Mouse (Mus musculus) telencephalon, adult 2 months (tissue): ENCODE data around the gene Hyal3.

ENCODE experiments used
- DNase-seq: peaks from one replicate; pipeline ENCODE4 v3.0.0-alpha.2; 2011; ENCODE audit warnings: low read depth, low spot score

The Hyal3 gene

DNA sequence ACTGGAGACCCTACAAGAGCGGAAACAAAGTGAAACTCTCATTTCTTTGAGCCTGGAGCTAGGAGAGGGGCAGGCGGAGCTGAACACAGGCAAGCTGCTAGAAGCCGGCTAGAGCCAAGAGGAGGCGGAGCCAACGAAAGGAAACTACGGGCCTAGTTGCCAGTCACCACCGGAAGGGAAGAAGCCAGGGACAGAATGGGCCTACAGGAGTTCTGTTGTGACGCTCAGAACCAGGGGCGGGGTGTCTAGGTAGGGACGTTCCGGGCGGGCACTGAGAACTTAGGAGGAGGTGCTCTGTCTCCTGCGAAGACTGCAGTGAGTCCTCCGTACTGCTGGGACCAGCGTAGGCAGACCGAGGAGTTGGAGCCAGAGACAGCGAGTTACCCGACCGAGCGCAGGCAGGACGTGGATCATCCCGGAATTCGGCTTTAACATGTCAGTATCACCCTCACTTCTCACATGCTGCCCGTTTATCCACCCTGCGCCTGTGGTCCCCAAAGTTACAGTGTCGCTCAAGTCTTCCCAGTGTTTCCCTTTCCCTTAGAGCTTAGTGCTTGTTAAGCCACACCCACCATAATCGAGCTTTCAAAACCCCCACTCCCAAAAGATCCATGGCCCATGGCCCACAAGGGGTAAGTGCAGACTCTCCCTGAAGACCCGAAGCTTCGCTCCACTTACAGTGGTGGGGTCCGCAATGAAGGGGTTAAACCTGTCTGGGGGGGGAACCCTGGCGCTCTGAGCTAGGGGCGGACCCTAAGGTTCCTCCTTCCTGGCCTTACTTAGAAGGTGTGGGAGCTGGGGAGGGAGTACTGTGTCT lies at the start of gene Hyal3:
Gene Hyal3, plus strand, starts transcription at position 318 of the 817 bp plus-strand sequence.
- DNase-seq: peak; percentile 92

DNA sequence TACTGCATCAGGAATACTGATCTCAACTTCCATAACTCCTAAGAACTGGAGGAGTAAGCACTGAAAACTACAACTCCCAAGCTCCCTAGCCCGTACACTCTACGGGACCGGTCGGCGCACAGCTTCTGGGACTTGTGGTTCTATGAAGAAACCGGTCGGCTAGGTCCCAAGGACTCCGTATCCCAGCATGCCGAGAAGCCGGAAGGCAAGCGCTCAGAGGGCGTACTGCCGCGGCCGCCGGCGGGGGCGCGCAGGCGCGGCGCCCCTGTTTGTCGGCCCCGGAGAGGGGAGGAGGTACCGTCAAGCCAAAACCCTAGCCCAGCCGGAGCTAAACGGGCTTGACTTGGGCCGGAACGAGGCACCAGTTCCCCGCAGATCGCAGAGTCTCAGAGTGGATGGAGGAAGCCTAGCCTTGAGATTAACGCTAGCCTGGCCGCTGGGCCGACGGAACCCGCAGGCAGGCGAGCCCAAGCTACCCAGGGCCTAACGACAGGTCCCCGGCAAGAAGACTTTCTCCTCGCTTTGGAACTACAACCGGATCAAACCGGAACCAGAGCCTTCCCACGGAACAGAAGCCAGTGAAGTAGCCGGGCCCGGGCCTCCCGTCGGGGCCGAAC lies 46.7 kb upstream of the Hyal3 start, which contains the start of gene Tmem115:
Gene Tmem115, plus strand, starts transcription at position 155 of the 617 bp plus-strand sequence.
- peak; percentile 99 for DNase-seq

DNA sequence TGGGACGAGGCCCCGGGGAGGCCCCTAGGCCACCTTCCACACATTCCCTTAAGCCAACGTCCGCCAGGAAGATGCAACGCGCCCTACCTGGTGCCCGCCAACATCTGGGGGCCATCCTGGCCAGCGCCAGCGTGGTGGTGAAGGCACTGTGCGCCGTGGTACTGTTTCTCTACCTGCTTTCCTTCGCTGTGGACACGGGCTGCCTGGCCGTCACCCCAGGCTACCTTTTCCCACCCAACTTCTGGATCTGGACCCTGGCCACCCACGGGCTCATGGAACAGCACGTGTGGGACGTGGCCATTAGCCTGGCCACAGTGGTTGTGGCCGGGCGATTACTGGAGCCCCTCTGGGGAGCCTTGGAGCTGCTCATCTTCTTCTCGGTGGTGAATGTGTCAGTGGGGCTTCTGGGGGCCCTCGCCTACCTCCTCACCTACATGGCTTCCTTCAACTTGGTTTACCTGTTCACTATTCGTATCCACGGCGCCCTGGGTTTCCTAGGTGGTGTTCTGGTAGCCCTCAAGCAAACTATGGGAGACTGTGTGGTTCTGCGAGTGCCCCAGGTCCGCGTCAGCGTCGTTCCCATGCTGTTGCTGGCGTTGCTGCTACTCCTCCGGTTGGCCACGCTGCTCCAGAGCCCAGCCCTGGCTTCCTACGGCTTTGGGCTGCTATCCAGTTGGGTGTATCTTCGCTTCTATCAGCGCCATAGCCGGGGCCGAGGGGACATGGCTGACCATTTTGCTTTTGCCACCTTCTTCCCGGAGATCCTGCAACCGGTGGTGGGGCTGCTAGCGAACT lies 46.0 kb upstream of the Hyal3 start:
- no peak for DNase-seq

DNA sequence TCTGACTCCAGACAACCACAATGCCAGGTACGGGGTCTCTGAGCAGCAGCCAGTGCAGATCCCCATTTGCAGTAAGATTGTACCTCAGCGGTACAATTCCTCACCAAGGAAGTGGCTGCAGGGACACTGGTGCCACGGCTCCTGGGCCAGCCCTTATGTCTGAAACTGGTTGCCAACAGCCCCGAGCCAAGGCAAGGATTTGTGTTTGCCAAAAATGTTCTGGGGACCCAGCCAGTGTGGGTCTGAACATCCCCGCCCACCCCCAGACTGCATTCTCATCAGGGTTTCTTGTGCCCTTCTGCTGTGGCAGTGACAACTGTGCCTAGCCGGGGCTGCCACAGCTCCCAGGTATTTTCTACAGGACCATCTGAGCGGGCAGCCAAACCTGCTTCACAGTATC lies 42.4 kb upstream of the Hyal3 start:
- DNase-seq: no peak

DNA sequence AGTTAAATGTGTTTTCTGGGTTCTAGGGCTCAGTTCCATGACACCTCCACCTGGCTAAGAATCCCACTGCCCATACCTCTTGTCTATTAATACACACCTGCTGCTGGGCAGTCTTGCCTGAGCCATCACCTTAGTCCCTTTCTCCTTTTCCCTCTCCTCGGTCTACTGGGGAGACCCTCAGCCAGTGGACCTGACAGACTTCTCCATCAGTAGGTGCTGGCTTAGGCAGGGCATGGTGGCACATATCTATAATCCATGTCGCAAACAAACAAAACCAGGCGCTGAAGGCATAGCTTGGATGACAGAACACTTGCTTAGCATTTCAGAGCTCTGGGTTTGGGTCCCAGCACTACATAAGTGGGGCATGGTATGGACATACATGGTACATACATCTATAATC lies 41.9 kb upstream of the Hyal3 start:
- no peak for DNase-seq

DNA sequence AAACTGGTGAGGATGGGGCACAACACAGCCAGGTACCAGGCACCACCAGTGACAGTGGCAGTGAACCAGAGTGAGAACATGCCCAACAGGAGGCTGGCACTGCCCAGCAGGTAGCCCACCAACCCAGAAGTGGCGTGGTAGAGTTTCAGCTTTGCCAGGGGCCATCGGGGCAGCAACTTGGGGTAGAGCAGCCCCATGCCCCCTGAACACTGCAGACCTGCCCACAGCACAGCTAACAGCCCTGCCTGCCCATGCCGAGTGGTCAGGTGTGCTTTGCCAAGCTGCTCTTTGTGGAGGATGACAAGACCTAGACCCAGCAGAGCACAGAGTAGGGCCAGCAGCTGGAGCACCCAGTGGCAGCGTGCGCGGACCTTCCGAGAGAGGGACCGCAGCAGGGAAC lies 40.7 kb upstream of the Hyal3 start:
- no peak for DNase-seq

DNA sequence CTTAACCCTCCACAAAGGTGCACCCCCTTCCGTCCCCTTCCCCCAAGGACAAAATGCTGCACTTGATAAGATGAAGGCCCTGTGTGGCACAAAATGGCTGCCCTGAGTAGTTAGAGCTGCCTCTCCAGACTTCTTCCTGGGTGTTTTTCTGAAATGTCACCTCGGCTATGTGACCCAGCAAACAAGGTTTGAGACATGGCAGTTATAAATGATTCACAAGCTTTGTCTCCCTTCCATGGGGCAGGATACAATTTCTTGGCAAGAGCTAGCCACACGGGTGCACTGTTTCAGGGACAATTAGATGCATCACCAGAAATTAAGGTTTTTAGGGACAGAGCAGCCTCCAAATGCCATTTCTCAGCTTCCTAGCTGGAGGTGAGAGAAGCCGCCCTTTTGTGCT lies 40.2 kb upstream of the Hyal3 start:
- DNase-seq: no peak

DNA sequence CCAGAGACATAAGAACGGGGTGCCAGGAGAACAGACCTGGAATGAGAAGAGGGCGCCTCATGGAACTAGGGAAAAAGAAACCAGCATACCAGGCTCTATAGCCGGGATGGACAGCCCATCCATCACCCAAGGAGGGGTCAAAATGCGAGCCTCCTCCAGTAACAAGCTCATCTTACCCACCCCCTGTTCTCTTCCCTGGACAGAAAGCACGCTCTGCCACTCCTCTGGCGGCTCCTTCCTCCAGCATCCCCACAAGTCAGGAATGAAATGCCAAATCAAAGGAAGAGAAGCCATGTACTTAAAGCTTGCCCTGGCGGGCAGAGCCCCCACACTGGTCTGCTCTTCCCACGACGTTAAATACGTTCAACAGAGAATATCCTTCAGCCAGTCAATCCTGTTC lies 39.6 kb upstream of the Hyal3 start:
- no peak for DNase-seq

DNA sequence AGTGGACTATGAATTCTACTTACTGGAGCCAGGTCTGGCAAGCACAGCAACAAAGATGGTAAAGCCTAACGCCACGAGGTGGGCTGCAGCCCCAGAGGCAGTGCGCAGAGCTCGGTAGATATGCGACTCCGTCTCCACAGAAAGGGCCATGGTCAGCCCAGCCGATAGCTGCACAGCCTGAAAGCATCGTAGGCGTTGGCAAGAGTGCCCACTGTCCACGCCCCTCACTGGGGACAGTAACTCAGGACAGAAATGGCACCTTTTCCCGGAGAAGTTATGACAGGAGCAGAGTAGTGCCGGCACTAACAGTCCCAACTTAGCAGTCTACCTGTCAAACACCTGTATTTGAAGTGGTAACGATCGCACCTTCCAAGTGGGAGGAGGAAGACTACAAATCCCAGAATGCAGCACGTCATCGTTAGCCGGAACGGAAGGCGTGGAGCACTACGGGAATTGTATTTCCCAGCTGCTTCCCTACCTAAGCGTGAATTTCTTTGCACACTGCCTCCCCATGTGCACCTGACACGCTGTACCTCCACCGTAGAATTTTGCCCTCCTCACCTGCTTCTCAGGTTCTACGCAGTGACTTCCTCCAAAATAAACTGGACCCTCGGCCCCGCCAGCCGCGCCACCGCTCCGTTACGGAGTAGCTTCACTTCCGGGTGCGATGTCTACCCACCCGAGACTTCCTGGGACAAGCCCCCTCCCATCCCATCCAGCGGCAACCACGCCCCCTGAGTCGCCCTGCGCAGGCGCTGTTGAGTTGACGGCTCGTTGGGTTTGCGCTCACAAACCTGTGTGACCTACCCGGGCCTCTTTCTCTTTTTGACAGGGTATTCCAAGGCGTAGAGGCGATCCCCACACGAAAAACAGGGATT lies 38.9 kb upstream of the Hyal3 start, which contains the start of the genes Cyb561d2 and Nprl2:
Gene Cyb561d2, minus strand, starts transcription at position 720 of the 878 bp plus-strand sequence.
Gene Nprl2, plus strand, starts transcription at position 753 of the 878 bp plus-strand sequence.
- DNase-seq: peak; percentile 94

DNA sequence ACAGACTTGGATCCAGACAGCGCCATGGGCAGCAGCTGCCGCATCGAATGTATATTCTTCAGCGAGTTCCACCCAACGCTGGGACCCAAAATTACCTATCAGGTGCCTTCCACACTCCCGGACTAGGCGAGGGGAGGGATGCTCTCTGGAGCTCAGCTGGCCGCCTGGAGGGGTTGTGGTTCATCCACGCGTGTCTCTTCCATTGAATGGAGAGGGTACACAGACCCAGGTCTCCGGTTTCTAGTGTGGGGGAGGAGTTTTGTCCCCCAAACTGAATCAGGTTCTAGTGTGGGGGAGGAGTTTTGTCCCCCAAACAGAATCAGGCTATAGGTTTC lies 38.3 kb upstream of the Hyal3 start:
- DNase-seq: no peak

DNA sequence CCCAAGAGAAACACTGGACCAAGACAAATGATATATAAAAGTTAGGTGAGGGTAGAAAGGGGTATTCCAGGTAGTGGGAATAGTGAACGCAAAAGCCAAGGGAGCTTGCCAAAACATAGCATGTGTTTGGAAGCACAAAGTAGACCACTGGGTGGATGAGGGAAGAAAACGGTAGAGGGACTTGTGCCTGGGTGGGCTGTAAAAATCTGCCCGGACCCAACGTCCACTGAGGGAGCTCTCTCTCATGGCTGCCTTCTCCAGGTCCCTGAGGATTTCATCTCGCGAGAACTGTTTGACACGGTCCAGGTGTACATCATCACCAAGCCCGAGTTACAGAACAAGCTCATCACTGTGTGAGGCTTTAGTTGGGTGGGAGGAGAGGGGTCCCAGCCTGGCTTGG lies 37.9 kb upstream of the Hyal3 start:
- DNase-seq: no peak

DNA sequence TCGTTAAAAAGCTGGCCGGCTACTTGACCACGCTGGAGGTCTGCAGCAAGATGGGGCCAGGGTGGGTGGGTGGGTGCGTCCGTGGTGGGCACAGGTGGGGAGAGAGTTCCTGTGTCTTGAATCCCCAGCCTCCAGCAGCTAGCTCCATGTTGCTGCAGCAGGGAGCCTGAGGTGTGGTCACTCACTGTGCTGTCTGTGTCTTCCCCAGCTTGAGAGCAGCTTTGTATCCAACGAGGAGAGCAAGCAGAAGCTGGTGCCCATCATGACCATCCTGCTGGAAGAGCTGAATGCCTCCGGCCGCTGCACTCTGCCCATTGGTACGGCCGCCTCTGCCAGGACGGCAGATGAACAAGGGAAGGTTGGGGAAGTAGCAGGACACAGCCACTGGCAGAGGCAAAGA lies 37.3 kb upstream of the Hyal3 start:
- no peak for DNase-seq

DNA sequence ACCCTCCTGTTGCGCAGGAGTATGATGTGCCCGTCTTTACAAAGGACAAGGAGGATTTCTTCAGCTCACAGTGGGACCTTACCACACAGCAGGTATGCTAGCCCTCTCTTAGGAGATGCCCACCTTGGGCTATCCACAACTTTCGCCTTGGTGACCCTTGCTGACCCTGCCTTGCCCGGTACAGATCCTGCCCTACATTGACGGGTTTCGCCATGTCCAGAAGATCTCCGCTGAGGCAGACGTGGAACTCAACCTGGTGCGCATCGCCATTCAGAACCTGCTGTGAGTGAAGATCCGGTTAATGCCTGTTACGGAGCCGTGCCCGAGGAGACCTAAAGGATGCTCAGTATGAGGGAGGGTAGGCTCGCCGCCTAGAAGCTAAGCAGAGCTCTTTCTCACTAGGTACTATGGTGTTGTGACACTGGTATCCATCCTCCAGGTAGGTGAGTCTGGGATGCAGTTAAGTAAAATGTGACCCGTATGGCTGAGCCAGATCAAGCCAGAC lies 36.4 kb upstream of the Hyal3 start:
- no peak for DNase-seq

DNA sequence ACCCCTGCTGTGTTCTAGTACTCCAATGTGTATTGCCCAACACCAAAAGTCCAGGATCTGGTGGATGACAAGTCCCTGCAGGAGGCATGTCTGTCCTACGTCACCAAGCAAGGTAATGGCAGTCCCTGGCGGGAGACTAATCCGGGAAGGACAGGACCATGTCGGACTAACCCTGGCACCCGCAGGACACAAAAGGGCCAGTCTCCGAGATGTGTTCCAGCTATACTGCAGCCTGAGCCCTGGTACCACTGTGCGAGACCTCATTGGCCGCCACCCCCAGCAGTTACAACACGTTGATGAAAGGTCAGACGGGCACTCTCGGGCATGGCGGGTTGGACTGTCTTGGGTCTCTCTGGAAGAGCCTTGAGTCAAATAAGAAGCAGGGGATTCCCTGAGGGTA lies 35.9 kb upstream of the Hyal3 start:
- DNase-seq: no peak

DNA sequence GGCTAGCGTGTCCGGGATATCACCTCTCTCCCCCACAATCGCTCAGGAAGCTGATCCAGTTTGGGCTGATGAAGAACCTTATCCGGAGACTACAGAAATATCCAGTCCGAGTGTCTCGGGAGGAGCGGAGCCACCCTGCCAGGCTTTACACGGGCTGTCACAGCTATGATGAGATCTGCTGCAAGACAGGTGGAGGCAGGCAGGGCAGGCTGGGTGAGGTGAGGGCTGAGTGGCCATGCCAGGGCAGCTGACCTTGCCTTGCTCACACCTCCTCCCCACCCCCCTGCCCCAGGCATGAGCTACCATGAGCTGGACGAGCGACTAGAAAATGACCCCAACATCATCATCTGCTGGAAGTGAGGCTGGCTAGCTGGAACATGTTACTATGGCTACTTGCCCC lies 35.4 kb upstream of the Hyal3 start:
- DNase-seq: no peak

DNA sequence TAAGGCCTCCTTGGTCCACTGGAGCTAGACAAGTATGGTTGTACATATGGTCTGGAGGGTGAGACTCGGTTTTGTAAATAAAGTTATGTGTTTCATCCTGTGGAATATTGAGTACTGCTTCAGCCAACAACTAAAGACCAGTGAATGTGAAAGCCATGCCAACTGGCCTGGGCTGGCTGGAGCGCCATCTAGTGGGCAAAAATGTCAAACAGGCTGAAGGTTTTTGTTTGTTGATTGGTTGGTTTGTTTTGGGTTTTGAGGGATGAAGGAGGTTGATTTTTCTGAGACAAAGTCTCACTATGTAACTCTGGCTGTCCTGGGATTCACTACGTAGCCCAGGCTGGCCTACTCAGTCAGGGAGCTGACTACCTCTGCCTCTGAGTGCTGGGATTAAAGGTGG lies 35.0 kb upstream of the Hyal3 start:
- DNase-seq: no peak

DNA sequence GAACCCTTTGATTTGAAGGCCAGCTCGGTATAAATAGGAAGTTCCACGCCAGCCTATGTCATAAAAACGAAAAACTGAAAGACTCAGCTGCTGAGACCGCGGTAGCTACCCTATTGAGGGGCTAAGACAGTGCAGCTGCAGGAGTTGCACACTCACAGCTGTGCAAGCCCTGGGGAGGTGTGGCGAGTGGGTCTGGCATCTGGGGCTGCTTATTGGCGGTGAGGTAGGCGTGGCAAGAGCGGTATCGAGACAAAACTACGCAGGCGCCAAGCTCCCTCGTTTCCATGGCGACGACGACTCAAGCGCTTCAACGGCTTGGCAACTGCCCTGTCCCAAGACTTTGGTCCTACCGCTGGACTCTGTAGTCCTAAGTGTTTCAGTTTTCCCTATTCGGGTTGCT lies 33.6 kb upstream of the Hyal3 start, which contains the start of gene Zmynd10:
Gene Zmynd10, plus strand, starts transcription at position 273 of the 400 bp plus-strand sequence.
- peak; percentile 82 for DNase-seq

DNA sequence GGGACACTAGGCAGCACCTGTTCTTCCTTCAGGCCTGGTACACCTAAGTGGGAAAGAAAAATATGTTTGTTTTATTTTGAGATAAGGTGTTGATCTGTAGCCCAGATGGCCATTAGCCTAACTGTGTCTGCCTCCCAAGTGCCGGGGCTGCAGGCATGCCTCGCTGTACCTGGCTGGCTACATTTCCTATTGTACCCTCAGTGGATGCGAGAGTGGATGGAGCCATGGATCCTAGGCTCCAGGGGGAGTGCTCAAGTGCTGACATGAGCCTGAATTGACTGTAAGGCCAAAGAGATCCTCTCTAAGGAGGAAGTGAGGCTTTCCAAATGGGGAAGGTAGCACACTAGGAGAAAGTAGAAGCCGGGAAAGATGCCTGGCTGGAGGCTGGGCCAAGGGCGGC lies 32.7 kb upstream of the Hyal3 start:
- DNase-seq: no peak

DNA sequence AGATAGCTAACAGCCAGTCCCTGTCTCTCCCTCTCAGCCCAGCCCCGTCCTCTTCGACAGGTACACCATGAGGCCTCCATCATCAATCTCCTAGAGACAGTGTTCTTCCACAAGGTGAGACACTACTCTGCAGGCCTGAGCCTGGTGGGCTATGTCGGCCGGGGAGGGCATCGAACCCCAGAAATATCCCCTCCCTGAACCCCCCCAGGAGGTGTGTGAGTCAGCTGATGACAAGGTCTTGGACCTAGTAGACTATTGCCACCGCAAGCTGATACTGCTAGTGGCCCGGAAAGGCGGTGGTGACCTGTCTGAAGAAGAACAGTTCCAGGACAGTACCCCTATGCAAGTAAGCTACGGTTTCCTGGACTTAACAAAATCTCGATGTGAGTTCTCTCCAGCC lies 31.8 kb upstream of the Hyal3 start:
- no peak for DNase-seq

DNA sequence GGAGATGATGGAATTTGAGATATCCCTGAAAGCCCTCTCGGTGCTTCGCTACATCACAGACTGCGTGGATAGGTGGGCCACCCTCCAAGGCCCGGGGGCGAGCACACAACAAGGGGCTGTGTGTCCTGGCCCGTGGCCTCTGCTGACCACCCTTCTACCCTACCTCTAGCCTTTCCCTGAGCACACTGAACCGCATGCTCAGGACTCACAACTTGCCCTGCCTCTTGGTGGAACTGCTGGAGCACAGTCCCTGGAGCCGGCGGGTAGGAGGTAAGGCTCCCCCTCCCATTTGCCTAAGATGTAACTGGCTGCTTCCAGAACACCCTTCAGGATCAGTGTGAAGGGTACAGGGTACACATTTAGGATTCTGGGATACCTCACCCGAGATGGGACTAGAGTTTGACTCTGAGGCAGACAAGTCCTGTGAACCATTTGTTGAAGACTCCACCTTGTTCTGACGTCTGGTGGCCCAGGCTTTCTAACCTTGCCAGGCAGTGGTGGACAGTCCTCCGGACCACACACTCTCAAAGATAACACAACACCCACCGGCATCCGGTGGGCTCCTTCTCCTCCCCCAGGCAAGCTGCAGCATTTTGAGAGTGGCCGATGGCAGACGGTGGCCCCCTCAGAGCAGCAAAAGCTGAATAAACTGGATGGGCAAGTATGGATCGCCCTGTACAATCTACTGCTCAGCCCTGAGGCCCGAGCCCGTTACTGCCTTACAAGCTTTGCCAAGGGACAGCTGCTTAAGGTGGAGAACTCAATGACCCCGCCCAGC lies 31.1 kb upstream of the Hyal3 start:
- DNase-seq: no peak
